Mouse (Mus musculus) hindbrain, embryonic 12.5 days (tissue): ENCODE data around the gene Sept6. TPM values are rescaled to one million over a fixed set of nuclear protein-coding genes. Genes with fewer than 3 reads are reported as not detected.

ENCODE experiments used
- ATAC-seq: fragments of 200-750 bp; cut with Nextera tagmentation; 2 replicates; pipeline ENCODE4 v1.8.0; 2017; ENCODE audit warnings: moderate TSS enrichment; ENCODE audit not compliant: low FRiP score
- H3K27ac ChIP-seq: fragments of 300-500 bp; sonication (generic); 2 replicates; pipeline ENCODE4 v1.5.1; 2016; ENCODE audit warnings: mild to moderate bottlenecking
- H3K27me3 ChIP-seq: fragments of 300-500 bp; sonication (generic); 2 replicates; pipeline ENCODE4 v1.6.1; 2016; ENCODE audit warnings: mild to moderate bottlenecking
- H3K36me3 ChIP-seq: fragments of 300-500 bp; sonication (generic); 2 replicates; pipeline ENCODE4 v1.6.1; 2016; ENCODE audit warnings: mild to moderate bottlenecking
- H3K4me1 ChIP-seq: fragments of 300-500 bp; sonication (generic); 2 replicates; pipeline ENCODE4 v1.6.1; 2016
- H3K4me2 ChIP-seq: fragments of 300-500 bp; sonication (generic); replicated peaks from 2 replicates; pipeline ENCODE4 v1.6.1; 2016; ENCODE audit warnings: mild to moderate bottlenecking
- H3K4me3 ChIP-seq: fragments of 300-500 bp; sonication (generic); 2 replicates; pipeline ENCODE4 v1.5.1; 2016; ENCODE audit warnings: mild to moderate bottlenecking
- H3K9ac ChIP-seq: fragments of 300-500 bp; sonication (generic); 2 replicates; pipeline ENCODE4 v1.6.1; 2016; ENCODE audit warnings: mild to moderate bottlenecking, moderate library complexity
- H3K9me3 ChIP-seq: fragments of 300-500 bp; sonication (generic); replicated peaks from 2 replicates; pipeline ENCODE4 v1.6.1; 2016; ENCODE audit warnings: mild to moderate bottlenecking
- WGBS: fragments of 180-500 bp; shearing (Covaris S2); methylation state at CpG from one replicate; pipeline ENCODE4 v1.1.7; 2016; 5-methylcytosine and 5-hydroxymethylcytosine counted together
- polyA plus RNA-seq: library from polyadenylated mRNA; unstranded; fragments of >200 nt; fragmentation: Nextera tagmentation; extraction: Ambion mirVana; gene quantifications from 2 replicates; pipeline ENCODE4 v1.2.1, GENCODE M21; 2016

Sept6 gene
- polyA plus RNA-seq, 1 experiment from 2014 or later = 61.9 TPM

DNA sequence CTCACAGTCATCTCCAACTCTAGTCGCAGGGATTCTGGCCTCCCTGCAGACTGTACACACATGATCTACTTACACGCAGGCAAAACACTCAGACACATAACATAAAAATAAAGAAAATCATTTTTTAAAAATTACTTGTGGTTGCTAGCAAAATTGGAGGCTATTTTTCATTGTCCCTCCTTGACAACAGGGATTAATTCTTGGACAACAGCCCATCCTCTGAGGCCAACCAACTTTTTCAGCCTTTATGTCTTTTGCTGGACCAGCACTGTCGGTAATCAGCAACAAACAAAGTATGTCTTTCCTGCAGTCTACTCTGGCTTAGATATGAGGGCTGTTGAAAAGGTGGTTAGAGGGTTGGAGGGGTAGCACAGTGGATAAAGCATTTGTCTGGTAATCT is 50.5 kb downstream of the Sept6 start:
- 91% methylated on average over 3 of the region's 3 CpGs for WGBS
- H3K27ac ChIP-seq = no peak overlapping the region

DNA sequence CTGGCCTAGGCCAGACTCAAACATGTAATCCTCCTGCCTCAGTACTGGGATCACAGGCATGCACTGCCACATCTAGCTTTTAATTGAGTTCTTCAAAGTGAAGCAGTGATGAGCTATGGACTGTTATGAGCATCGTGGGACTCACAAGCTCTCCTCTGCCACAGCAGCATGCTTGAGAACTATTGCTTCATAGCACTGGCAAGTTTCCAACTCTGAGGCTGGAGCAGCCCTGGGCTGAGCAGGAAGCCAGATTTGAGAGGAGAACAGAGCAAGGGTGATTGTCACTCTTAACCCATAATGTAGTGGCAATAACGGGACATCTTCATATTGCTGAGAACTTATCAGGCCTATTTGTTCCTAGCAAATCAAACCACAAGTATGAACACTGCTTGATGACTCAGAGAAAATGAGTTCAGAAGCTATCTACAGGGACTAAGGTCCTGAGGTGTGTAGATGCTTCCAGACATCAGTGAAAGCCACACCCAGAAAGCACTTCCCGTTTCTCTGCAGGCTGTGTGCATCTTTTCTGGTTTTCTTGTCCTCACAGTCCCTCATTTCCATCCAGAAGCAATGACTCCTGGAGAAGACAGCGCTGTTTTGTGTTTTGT is 51.7 kb downstream of the Sept6 start:
- 81% methylated on average over 4 of the region's 4 CpGs for WGBS
- no peaks in the 10 kb centered on the region for H3K27me3 ChIP-seq
- H3K9ac ChIP-seq = no peak overlapping the region
- H3K4me2 ChIP-seq = no peak overlapping the region
- H3K27ac ChIP-seq = no peak overlapping the region
- H3K4me3 ChIP-seq = no peak overlapping the region
- no peaks in the 10 kb centered on the region for H3K4me1 ChIP-seq
- peaks cover 10% of the 10 kb centered on the region for H3K36me3 ChIP-seq
- no peak for ATAC-seq
- no peaks in the 10 kb centered on the region for H3K9me3 ChIP-seq

More for the DNA sequence above, 50.5 kb downstream of the Sept6 start:
- no peak for ATAC-seq
- Histone ChIP-seq H3K4me3 (no peak overlapping the region), H3K36me3 (peaks cover 10% of the 10 kb centered on the region), H3K9me3 (no peaks in the 10 kb centered on the region), H3K4me1 (no peaks in the 10 kb centered on the region), H3K27me3 (no peaks in the 10 kb centered on the region), H3K4me2 (no peak overlapping the region), H3K9ac (no peak overlapping the region)

DNA sequence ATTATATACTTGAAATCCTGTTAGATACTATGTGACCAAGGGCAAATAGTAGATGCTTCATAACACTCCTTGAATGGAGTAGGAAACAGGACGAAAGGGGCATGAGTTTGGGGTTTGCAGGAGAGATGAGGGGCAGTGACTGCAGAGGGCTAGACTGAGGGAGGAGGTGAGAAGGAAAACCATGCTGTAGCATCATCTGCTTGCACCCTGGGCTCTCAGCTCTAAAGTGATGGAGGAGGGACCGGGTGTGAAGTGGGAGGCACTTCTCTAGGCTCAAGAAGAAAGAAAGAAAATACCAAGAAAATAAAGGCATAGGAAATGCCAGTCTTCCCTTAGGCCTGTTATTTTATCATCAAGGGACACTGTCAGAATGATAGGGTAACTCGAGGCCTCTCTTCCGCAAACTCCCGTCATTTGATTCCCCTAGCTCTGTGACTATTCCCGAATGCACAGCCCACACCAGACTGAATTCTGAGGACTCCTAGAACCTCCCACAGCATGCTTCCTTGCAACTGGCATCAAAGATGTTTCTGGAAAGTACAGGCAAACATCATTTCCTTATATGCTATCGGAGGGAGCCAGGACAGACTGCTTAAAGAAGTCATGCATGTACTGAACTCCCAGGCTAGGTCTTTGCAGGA is 56.1 kb downstream of the Sept6 start:
- whole genome bisulfite sequencing = 69% methylated on average over 7 of the region's 7 CpGs
- ATAC-seq = no peak

DNA sequence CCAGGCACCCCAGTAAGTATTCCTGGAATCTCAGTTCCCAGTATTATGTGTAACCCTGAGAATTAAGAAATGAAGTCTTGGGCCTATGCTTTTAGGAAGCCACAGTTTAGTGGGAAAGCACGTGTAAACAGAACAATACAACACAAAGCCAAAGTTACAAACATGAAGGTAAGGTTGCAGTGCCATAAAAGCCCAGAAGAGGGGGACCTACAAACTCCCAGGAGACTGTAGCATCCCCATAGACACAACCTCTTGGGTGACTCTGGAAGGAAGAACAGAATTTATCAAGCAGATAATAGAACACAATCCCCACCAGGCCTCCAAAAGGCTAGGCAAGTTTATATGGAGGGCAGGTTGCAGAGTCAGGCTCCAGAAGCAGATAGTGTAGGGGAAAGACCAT is 61.0 kb downstream of the Sept6 start:
- H3K27ac ChIP-seq = no peak overlapping the region
- no peaks in the 10 kb centered on the region for H3K27me3 ChIP-seq
- H3K4me2 ChIP-seq = no peak overlapping the region
- 0 out of 2 replicates have a peak, but pooled peaks cover 5% of the 10 kb centered on the region for H3K36me3 ChIP-seq
- no peaks in the 10 kb centered on the region for H3K4me1 ChIP-seq
- H3K4me3 ChIP-seq = no peak overlapping the region
- no peak for ATAC-seq
- WGBS = 55% methylated on average over 1 of the region's 1 CpGs
- no peaks in the 10 kb centered on the region for H3K9me3 ChIP-seq
- no peak overlapping the region for H3K9ac ChIP-seq

More for the DNA sequence above, 56.1 kb downstream of the Sept6 start:
- Histone ChIP-seq H3K4me1 (no peaks in the 10 kb centered on the region), H3K36me3 (no peaks in the 10 kb centered on the region), H3K4me2 (no peak overlapping the region), H3K27me3 (no peaks in the 10 kb centered on the region), H3K9me3 (no peaks in the 10 kb centered on the region), H3K9ac (no peak overlapping the region), H3K27ac (no peak overlapping the region), H3K4me3 (no peak overlapping the region)

DNA sequence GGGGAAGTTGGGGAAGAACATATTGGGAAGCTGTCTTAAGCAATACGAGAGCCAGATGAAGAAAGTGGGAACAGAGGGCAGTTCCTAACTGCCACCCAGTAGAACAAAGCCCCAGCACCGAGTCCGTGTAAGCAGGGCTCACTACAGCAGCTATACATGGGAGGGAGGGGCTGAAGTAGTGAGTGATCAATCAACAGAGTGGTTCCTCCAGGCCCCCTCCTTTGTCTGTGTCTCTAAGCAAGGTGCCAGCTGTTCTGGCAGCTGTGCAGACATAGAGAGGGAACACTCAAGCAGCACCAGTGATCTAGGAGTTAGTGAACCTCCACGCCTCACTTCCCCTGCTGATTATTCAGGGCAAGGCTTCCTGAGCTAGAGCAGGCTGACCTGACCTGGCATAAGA is 61.9 kb downstream of the Sept6 start:
- no peaks in the 10 kb centered on the region for H3K4me1 ChIP-seq
- no peaks in the 10 kb centered on the region for H3K27me3 ChIP-seq
- 0 out of 2 replicates have a peak, but pooled peaks cover 5% of the 10 kb centered on the region for H3K36me3 ChIP-seq
- ATAC-seq = no peak
- H3K9ac ChIP-seq = no peak overlapping the region
- H3K27ac ChIP-seq = no peak overlapping the region
- H3K4me2 ChIP-seq = no peak overlapping the region
- 66% methylated on average over 4 of the region's 4 CpGs for WGBS
- H3K4me3 ChIP-seq = no peak overlapping the region
- no peaks in the 10 kb centered on the region for H3K9me3 ChIP-seq

DNA sequence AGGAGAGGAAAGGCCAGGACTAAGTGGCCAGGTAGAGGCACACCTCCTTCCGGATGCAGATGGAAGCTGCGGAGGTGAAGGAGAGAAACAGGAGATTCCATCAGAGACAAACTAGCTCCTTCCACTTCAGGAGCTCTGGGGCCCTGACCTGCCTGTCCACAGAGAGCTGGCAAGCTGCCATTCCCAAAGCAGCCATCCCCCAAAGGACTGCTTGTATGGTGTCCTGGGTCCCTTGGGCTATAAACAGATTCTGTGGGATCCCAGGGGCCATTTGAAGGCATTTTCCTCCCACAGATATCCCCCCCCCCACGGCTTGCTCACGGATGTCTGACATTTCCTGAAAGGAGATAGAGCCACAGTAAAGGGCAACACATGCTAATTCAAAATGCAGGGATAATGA is 62.8 kb downstream of the Sept6 start:
- no peaks in the 10 kb centered on the region for H3K27me3 ChIP-seq
- H3K9ac ChIP-seq = no peak overlapping the region
- 81% methylated on average over 4 of the region's 4 CpGs for WGBS
- no peak overlapping the region for H3K4me3 ChIP-seq
- H3K36me3 ChIP-seq = 0 out of 2 replicates have a peak, but pooled peaks cover 5% of the 10 kb centered on the region
- no peaks in the 10 kb centered on the region for H3K9me3 ChIP-seq
- no peak overlapping the region for H3K4me2 ChIP-seq
- H3K4me1 ChIP-seq = no peaks in the 10 kb centered on the region
- no peak overlapping the region for H3K27ac ChIP-seq
- ATAC-seq = no peak

DNA sequence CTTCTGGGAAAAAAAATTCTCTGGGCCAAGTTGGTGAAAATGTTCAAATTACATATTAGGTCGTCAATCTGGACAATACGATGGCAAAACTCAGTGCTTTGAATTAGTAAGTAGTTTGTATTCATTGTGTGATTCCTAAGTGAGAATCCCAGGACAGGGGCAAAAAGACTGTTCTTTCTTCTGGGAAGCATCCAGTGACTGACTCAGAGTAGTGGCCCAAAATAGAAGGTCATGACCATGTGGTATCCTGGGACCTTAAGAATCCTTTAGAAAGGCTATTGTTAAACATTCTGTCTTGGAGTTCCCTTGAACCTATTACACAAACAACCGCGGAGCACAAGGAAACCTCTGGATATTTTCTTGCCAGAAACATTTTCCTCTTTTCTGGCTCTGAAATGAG is 70.2 kb downstream of the Sept6 start:
- H3K4me1 ChIP-seq = no peaks in the 10 kb centered on the region
- H3K36me3 ChIP-seq = no peaks in the 10 kb centered on the region
- no peak overlapping the region for H3K27ac ChIP-seq
- no peak overlapping the region for H3K4me2 ChIP-seq
- 90% methylated on average over 4 of the region's 4 CpGs for WGBS
- no peak overlapping the region for H3K9ac ChIP-seq
- H3K9me3 ChIP-seq = no peaks in the 10 kb centered on the region
- ATAC-seq = no peak
- H3K4me3 ChIP-seq = no peak overlapping the region
- H3K27me3 ChIP-seq = no peaks in the 10 kb centered on the region

DNA sequence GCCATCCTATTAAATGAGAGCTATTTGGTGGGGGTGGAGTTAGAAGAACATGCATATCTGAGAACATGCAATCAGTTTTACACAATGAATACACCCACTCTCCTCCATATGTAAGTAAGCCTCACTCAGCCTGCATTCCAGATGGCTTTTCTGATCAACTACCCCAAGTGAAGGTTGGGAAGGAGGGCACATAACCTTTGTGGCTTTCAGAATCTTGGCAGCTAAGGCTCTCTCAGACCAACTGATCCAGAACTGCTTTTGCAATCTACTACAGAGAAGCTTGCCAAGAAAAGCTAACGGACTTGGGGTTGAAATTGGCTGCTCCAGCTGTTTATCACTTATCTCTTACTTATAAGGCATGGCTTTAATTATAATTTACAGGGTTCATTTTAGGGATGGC is 73.8 kb downstream of the Sept6 start:
- H3K27me3 ChIP-seq = no peaks in the 10 kb centered on the region
- WGBS = 83% methylated on average over 1 of the region's 1 CpGs

DNA sequence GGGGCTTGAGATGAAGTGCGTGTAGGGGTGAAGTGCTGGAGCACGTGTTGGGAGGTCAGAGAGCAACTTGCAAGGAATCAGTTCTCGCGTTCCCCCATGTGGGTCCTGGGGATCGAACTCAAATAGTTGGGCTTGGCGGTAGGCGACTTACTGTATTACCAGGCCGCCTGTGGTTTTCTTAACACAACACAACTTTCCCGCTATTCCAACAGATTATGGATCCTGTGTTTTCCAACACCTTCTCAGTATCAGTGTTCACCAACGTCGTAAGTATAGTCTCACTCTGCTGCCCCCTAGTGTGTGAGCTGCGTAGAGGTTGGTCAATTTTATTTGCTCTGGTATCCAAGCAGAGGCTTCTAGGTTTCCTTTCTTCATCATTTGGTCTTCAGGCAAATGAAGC is 80.3 kb downstream of the Sept6 start:
- Histone ChIP-seq H3K4me2 (no peak overlapping the region), H3K36me3 (no peaks in the 10 kb centered on the region), H3K27ac (no peak overlapping the region), H3K4me3 (no peak overlapping the region), H3K4me1 (no peaks in the 10 kb centered on the region), H3K9ac (no peak overlapping the region), H3K27me3 (no peaks in the 10 kb centered on the region), H3K9me3 (no peaks in the 10 kb centered on the region)
- no peak for ATAC-seq
- 51% methylated on average over 12 of the region's 12 CpGs for WGBS

More for the DNA sequence above, 73.8 kb downstream of the Sept6 start:
- no peak for ATAC-seq
- Histone ChIP-seq H3K27ac (no peak overlapping the region), H3K9ac (no peak overlapping the region), H3K4me1 (no peaks in the 10 kb centered on the region), H3K4me3 (no peak overlapping the region), H3K36me3 (no peaks in the 10 kb centered on the region), H3K9me3 (no peaks in the 10 kb centered on the region), H3K4me2 (no peak overlapping the region)

DNA sequence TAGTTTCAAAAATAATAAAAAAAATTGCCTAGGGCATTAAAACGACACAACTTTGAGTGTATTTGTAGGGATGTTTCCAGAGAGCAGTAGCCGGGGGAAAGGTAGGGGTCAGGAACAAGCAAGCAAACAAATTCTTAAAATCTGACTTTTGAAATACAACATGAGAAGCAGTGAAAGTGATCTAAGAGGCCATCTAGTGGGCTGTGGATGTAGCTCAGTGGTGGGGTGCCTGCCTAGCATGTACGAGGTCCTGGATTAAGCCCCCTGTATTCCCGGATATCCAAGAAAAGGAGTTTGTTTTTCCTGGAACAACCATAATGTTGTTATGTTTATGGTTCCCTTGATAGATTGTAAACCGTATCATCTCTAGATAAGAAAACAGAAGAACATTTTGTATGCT is 85.1 kb downstream of the Sept6 start:
- Histone ChIP-seq H3K9me3 (no peaks in the 10 kb centered on the region), H3K4me2 (no peak overlapping the region), H3K4me1 (no peaks in the 10 kb centered on the region), H3K27ac (no peak overlapping the region), H3K9ac (no peak overlapping the region), H3K36me3 (no peaks in the 10 kb centered on the region), H3K4me3 (no peak overlapping the region), H3K27me3 (no peaks in the 10 kb centered on the region)
- ATAC-seq = no peak
- 30% methylated on average over 5 of the region's 5 CpGs for WGBS

DNA sequence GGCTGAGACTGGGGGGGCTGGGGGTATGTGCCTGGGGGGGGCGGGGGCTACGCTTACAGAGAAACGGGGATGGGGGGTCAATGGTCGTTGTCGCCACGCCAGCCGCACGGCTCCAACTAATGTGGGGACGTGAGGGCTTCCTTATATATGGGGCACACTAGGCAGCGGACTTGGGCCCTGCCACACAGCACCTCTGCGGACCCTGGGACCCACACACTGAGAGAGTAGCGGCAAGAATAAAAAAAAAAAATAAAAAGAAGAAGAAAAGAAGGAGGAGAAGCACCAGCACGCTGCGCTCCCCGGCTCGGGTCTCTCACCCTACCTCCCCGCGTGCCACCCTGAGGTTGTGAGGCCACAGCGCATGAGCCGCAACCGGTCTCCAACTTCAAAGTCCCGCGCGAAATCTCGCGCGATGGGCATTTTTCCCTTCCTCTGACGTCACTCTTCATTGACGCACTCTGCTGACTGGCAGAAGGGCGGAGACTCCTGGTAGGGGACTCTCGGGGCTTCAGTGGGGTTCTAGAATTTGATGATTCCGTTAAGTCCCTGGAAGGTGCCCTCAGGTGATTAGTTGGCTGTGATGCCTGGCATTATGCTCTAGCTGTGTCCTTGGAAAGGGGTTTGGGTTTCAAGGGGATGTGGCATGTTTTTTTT is 88.4 kb downstream of the Sept6 start:
- no peaks in the 10 kb centered on the region for H3K4me1 ChIP-seq
- no peaks in the 10 kb centered on the region for H3K36me3 ChIP-seq
- peak overlapping the region; percentile 52 for H3K4me2 ChIP-seq
- H3K4me3 ChIP-seq = peak overlapping the region; percentile 56
- H3K27ac ChIP-seq = peak overlapping the region; percentile 85
- H3K9ac ChIP-seq = peak overlapping the region; percentile 71
- H3K27me3 ChIP-seq = no peaks in the 10 kb centered on the region
- ATAC-seq = peak; percentile 94
- 21% methylated on average over 31 of the region's 32 CpGs for WGBS
- H3K9me3 ChIP-seq = no peaks in the 10 kb centered on the region

DNA sequence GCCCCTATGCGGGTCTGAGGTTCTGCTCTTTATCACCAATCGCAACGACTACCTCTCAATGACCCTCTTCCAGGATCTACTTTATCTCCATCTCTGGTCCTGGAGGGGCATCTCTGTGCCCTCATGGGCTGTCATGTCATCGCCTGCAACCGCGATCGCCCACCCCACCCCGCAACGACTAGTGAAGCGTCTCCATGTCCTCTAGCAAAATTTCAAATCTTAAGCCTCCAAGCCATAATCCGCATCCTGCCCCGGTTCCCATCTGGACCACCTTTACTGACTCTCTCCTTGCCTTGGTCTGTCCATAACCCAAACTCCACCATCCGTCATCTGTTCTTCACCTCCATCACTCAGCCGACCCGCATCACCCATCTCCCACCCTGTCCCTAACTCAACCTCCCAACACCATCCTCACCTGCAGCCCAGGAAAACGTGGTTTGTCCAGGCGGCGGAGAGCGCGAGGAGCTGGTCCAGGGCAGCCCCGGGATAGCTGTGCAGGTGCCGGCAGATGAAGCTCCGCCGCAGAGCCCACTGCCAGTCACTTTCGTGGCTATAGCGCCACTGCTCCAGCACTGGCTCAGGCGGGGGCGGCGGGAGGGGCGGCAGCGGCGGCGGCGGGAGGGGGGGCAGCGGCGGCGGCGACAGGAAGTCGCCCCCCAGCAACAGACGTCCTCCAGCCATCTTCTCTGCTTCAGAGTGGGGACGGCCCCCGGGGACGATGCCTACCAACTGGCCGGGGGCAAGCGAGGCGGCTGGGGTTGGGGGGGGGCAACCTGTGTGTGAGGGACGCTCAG is 89.1 kb downstream of the Sept6 start, which contains the start of gene Nkrf:
Gene Nkrf, minus strand, starts transcription at position 579 of the 794 bp plus-strand sequence.
- H3K4me2 ChIP-seq = peak within 1 kb of the TSS; percentile 52
- H3K4me3 ChIP-seq = peak within 1 kb of the TSS; percentile 56
- H3K27ac ChIP-seq = peak within 1 kb of the TSS; percentile 85
- H3K4me1 ChIP-seq = no peaks in the 10 kb centered on the region
- 25% methylated on average over 45 of the region's 47 CpGs for WGBS
- peak; percentile 72 for ATAC-seq
- H3K9me3 ChIP-seq = no peaks in the 10 kb centered on the region
- H3K36me3 ChIP-seq = no peaks in the 10 kb centered on the region
- no peaks in the 10 kb centered on the region for H3K27me3 ChIP-seq
- peak within 1 kb of the TSS; percentile 71 for H3K9ac ChIP-seq
